Mouse (Mus musculus): Measurements from ENCODE around the gene Glipr2. TPM values are rescaled to one million over a fixed set of nuclear protein-coding genes. Genes with fewer than 3 reads are reported as not detected.

The Glipr2 gene
- total RNA-seq, 2 experiments from 2014 or later: 16.4 to 18.1 TPM

GRCm38 (mm10) chr4:43994342-43994741 lies 37.1 kb downstream of the Glipr2 start:
- no peak for DNase-seq
- intact Hi-C loops (cut with DNase I): no loop called here

- intact Hi-C loops (cut with DNase I): no loop called here
- no peak for DNase-seq
Observed at GRCm38 (mm10) chr4:44003622-44004021, 46.4 kb downstream of the Glipr2 start.

- intact Hi-C loops (cut with DNase I): no loop called here
- DNase-seq: no peak
Observed at GRCm38 (mm10) chr4:44004126-44004525, 46.9 kb downstream of the Glipr2 start, which contains the start of gene Clta. TSS of gene Clta (plus strand) at chr4:44004452.

- intact Hi-C loops (cut with DNase I): no loop called here
- DNase-seq: no peak
Observed at GRCm38 (mm10) chr4:44004623-44005409, 47.6 kb downstream of the Glipr2 start.

- DNase-seq: no peak
- intact Hi-C loops (cut with DNase I): no loop called here
Observed at GRCm38 (mm10) chr4:44010176-44010575, 53.0 kb downstream of the Glipr2 start.

GRCm38 (mm10) chr4:44010893-44011292 lies 53.7 kb downstream of the Glipr2 start:
- intact Hi-C loops (cut with DNase I): no loop called here
- DNase-seq: no peak

GRCm38 (mm10) chr4:44011799-44012198 lies 54.6 kb downstream of the Glipr2 start:
- no peak for DNase-seq
- intact Hi-C loops (cut with DNase I): no loop called here

- peak; percentile 95 for DNase-seq
- intact Hi-C loops (cut with DNase I): no loop called here
Observed at GRCm38 (mm10) chr4:44012376-44013367, 55.5 kb downstream of the Glipr2 start.

- DNase-seq: no peak
- intact Hi-C loops (cut with DNase I): no loop called here
Observed at GRCm38 (mm10) chr4:44013391-44014070, 56.3 kb downstream of the Glipr2 start.

- DNase-seq: no peak
- intact Hi-C loops (cut with DNase I): no loop called here
Observed at GRCm38 (mm10) chr4:44016071-44016470, 58.9 kb downstream of the Glipr2 start.

- no peak for DNase-seq
- intact Hi-C loops (cut with DNase I): no loop called here
Observed at GRCm38 (mm10) chr4:44016791-44017190, 59.6 kb downstream of the Glipr2 start.

- DNase-seq: no peak
- intact Hi-C loops (cut with DNase I): no loop called here
Observed at GRCm38 (mm10) chr4:44022323-44022722, 65.1 kb downstream of the Glipr2 start.

GRCm38 (mm10) chr4:44022766-44023165 lies 65.6 kb downstream of the Glipr2 start:
- no peak for DNase-seq
- intact Hi-C loops (cut with DNase I): no loop called here

GRCm38 (mm10) chr4:44023681-44024080 lies 66.5 kb downstream of the Glipr2 start:
- intact Hi-C loops (cut with DNase I): no loop called here
- no peak for DNase-seq

GRCm38 (mm10) chr4:44024241-44024640 lies 67.0 kb downstream of the Glipr2 start:
- intact Hi-C loops (cut with DNase I): no loop called here
- no peak for DNase-seq

- no peak for DNase-seq
- intact Hi-C loops (cut with DNase I): no loop called here
Observed at GRCm38 (mm10) chr4:44025570-44025969, 68.4 kb downstream of the Glipr2 start.

Other genes starting within 250 kb of the Glipr2 start
- gene Olfr71, start 247.1 kb upstream of the Glipr2 start, total RNA-seq (2021): not detected
- 1 to 10 TPM; 4.5 to 6.1 TPM for gene Hrct1, start 230.2 kb upstream of the Glipr2 start, total RNA-seq (2021)
- 1 to 10 TPM; 4.2 to 5.1 TPM for gene Spaar, start 227.4 kb upstream of the Glipr2 start, total RNA-seq (2021)
- not detected for gene Olfr159, start 186.4 kb upstream of the Glipr2 start, total RNA-seq (2021)
- gene Olfr156, start 133.5 kb upstream of the Glipr2 start, total RNA-seq (2021): not detected
- not detected for gene Olfr157, start 117.2 kb upstream of the Glipr2 start, total RNA-seq (2021)
- gene Olfr155, start 105.8 kb upstream of the Glipr2 start, total RNA-seq (2021): not detected
- gene Reck, start 81.9 kb upstream of the Glipr2 start, total RNA-seq (2021): 10 to 100 TPM; 12.3 to 12.8 TPM
- gene Ccin, start 26.1 kb downstream of the Glipr2 start, total RNA-seq (2021): under 1 TPM; 0.12 to 0.22 TPM
- gene Clta, start 47.1 kb downstream of the Glipr2 start, total RNA-seq (2021): 100 to 1,000 TPM; 101 to 104 TPM
- gene Gne, start 126.8 kb downstream of the Glipr2 start, total RNA-seq (2021): 10 to 100 TPM; 33.7 to 38.5 TPM

Measured in heart, postnatal 10 days (tissue).